Mouse (Mus musculus): ENCODE measurements around the gene Gm5460. TPM values are rescaled to one million over a fixed set of nuclear protein-coding genes. Genes with fewer than 3 reads are reported as not detected.

The Gm5460 gene
- polyA plus RNA-seq, 1 experiment from 2014 or later = not detected

- H3K4me3 ChIP-seq (ENCODE audit: low read length) = no peak overlapping the region
- H3K27ac ChIP-seq (ENCODE audit: low read length) = no peak overlapping the region
Measured at GRCm38 (mm10) chr14:34086806-34087205, 70.2 kb downstream of the Gm5460 start.

GRCm38 (mm10) chr14:34087856-34088398, 71.4 kb downstream of the Gm5460 start:
- H3K4me1 ChIP-seq (replicated peaks; ENCODE audit: control insufficient read depth, insufficient read depth, low read length) = peaks cover 6% of the 10 kb centered on the region; the same call in 1 of the 2 replicates
- no peak for ATAC-seq (ENCODE audit: low read depth)
- no peaks in the 10 kb centered on the region for H3K27me3 ChIP-seq (ENCODE audit: control insufficient read depth, insufficient read depth, low read depth, low read length)
- no peaks in the 10 kb centered on the region for H3K9me3 ChIP-seq (ENCODE audit: control insufficient read depth, low read length)
- no peak overlapping the region for H3K4me3 ChIP-seq (ENCODE audit: low read length)
- no peak overlapping the region for H3K4me2 ChIP-seq (ENCODE audit: low read depth, low read length)
- WGBS = 58% methylated on average over 2 of the region's 2 CpGs
- no peaks in the 10 kb centered on the region for H3K36me3 ChIP-seq (ENCODE audit: control insufficient read depth, insufficient read depth, low read length)
- no peak overlapping the region for H3K27ac ChIP-seq (ENCODE audit: low read length)
- H3K9ac ChIP-seq (ENCODE audit: low read length) = no peak overlapping the region

More at GRCm38 (mm10) chr14:34086806-34087205, 70.2 kb downstream of the Gm5460 start:
- H3K9ac ChIP-seq (ENCODE audit: low read length) = no peak overlapping the region
- no peaks in the 10 kb centered on the region for H3K36me3 ChIP-seq (ENCODE audit: control insufficient read depth, insufficient read depth, low read length)
- peaks cover 6% of the 10 kb centered on the region; the same call in 1 of the 2 replicates for H3K4me1 ChIP-seq (replicated peaks; ENCODE audit: control insufficient read depth, insufficient read depth, low read length)
- no peaks in the 10 kb centered on the region for H3K9me3 ChIP-seq (ENCODE audit: control insufficient read depth, low read length)
- ATAC-seq (ENCODE audit: low read depth) = no peak
- no peak overlapping the region for H3K4me2 ChIP-seq (ENCODE audit: low read depth, low read length)
- H3K27me3 ChIP-seq (ENCODE audit: control insufficient read depth, insufficient read depth, low read depth, low read length) = no peaks in the 10 kb centered on the region
- WGBS = 52% methylated on average over 4 of the region's 4 CpGs

- WGBS = 67% methylated on average over 8 of the region's 8 CpGs
- Histone ChIP-seq H3K4me1 (replicated peaks; ENCODE audit: control insufficient read depth, insufficient read depth, low read length) (peaks cover 6% of the 10 kb centered on the region; the same call in 1 of the 2 replicates), H3K4me3 (ENCODE audit: low read length) (no peak overlapping the region), H3K9ac (ENCODE audit: low read length) (no peak overlapping the region), H3K4me2 (ENCODE audit: low read depth, low read length) (no peak overlapping the region), H3K36me3 (ENCODE audit: control insufficient read depth, insufficient read depth, low read length) (no peaks in the 10 kb centered on the region), H3K27ac (ENCODE audit: low read length) (no peak overlapping the region), H3K9me3 (ENCODE audit: control insufficient read depth, low read length) (no peaks in the 10 kb centered on the region), H3K27me3 (ENCODE audit: control insufficient read depth, insufficient read depth, low read depth, low read length) (no peaks in the 10 kb centered on the region)
- no peak for ATAC-seq (ENCODE audit: low read depth)
Measured at GRCm38 (mm10) chr14:34089796-34090195, 73.2 kb downstream of the Gm5460 start.

- WGBS = 74% methylated on average over 5 of the region's 5 CpGs
- no peaks in the 10 kb centered on the region for H3K36me3 ChIP-seq (ENCODE audit: control insufficient read depth, insufficient read depth, low read length)
- no peak overlapping the region for H3K4me2 ChIP-seq (ENCODE audit: low read depth, low read length)
- H3K9ac ChIP-seq (ENCODE audit: low read length) = no peak overlapping the region
- no peak overlapping the region for H3K4me3 ChIP-seq (ENCODE audit: low read length)
- H3K27ac ChIP-seq (ENCODE audit: low read length) = no peak overlapping the region
- H3K27me3 ChIP-seq (ENCODE audit: control insufficient read depth, insufficient read depth, low read depth, low read length) = no peaks in the 10 kb centered on the region
- H3K9me3 ChIP-seq (ENCODE audit: control insufficient read depth, low read length) = no peaks in the 10 kb centered on the region
- no peak for ATAC-seq (ENCODE audit: low read depth)
- H3K4me1 ChIP-seq (replicated peaks; ENCODE audit: control insufficient read depth, insufficient read depth, low read length) = no peaks in the 10 kb centered on the region
Measured at GRCm38 (mm10) chr14:34091475-34091874, 74.9 kb downstream of the Gm5460 start.

GRCm38 (mm10) chr14:34092856-34093255, 76.3 kb downstream of the Gm5460 start:
- Histone ChIP-seq H3K9me3 (ENCODE audit: control insufficient read depth, low read length) (no peaks in the 10 kb centered on the region), H3K36me3 (ENCODE audit: control insufficient read depth, insufficient read depth, low read length) (no peaks in the 10 kb centered on the region), H3K27me3 (ENCODE audit: control insufficient read depth, insufficient read depth, low read depth, low read length) (no peaks in the 10 kb centered on the region), H3K4me2 (ENCODE audit: low read depth, low read length) (no peak overlapping the region), H3K9ac (ENCODE audit: low read length) (no peak overlapping the region), H3K4me3 (ENCODE audit: low read length) (no peak overlapping the region), H3K27ac (ENCODE audit: low read length) (no peak overlapping the region), H3K4me1 (replicated peaks; ENCODE audit: control insufficient read depth, insufficient read depth, low read length) (no peaks in the 10 kb centered on the region)
- 55% methylated on average over 1 of the region's 1 CpGs for WGBS
- no peak for ATAC-seq (ENCODE audit: low read depth)

- Histone ChIP-seq H3K27ac (ENCODE audit: low read length) (no peak overlapping the region), H3K9me3 (ENCODE audit: control insufficient read depth, low read length) (no peaks in the 10 kb centered on the region), H3K27me3 (ENCODE audit: control insufficient read depth, insufficient read depth, low read depth, low read length) (no peaks in the 10 kb centered on the region), H3K9ac (ENCODE audit: low read length) (no peak overlapping the region), H3K4me2 (ENCODE audit: low read depth, low read length) (no peak overlapping the region), H3K36me3 (ENCODE audit: control insufficient read depth, insufficient read depth, low read length) (no peaks in the 10 kb centered on the region), H3K4me1 (replicated peaks; ENCODE audit: control insufficient read depth, insufficient read depth, low read length) (no peaks in the 10 kb centered on the region), H3K4me3 (ENCODE audit: low read length) (no peak overlapping the region)
- 61% methylated on average over 5 of the region's 5 CpGs for whole genome bisulfite sequencing
- no peak for ATAC-seq (ENCODE audit: low read depth)
Measured at GRCm38 (mm10) chr14:34096161-34096560, 79.6 kb downstream of the Gm5460 start.

Other genes with a start within 250 kb of the Gm5460 start
- gene Gdf10, start 93.2 kb upstream of the Gm5460 start, polyA plus RNA-seq (2015; fragmentation: Nextera tagmentation; extraction: Ambion mirVana) = 7.1 and 7.7 TPM in 2 replicates
- gene Gdf2, start 75.7 kb upstream of the Gm5460 start, polyA plus RNA-seq (2015; fragmentation: Nextera tagmentation; extraction: Ambion mirVana) = 0.06 and 0.08 TPM in 2 replicates
- gene Rbp3, start 62.8 kb upstream of the Gm5460 start, polyA plus RNA-seq (2015; fragmentation: Nextera tagmentation; extraction: Ambion mirVana) = not detected in 2 replicates
- not detected in 2 replicates for gene Zfp488, start 38.0 kb upstream of the Gm5460 start, polyA plus RNA-seq (2015; fragmentation: Nextera tagmentation; extraction: Ambion mirVana)
- gene Gm30083, start 1.6 kb upstream of the Gm5460 start, polyA plus RNA-seq (2015; fragmentation: Nextera tagmentation; extraction: Ambion mirVana) = not detected in 2 replicates
- gene Antxrl, start 35.9 kb downstream of the Gm5460 start, polyA plus RNA-seq (2015; fragmentation: Nextera tagmentation; extraction: Ambion mirVana) = not detected in 2 replicates
- gene Anxa8, start 69.2 kb downstream of the Gm5460 start, polyA plus RNA-seq (2015; fragmentation: Nextera tagmentation; extraction: Ambion mirVana) = 10.1 and 15.0 TPM in 2 replicates
- gene A630023A22Rik, start 86.0 kb downstream of the Gm5460 start, polyA plus RNA-seq (2015; fragmentation: Nextera tagmentation; extraction: Ambion mirVana) = 0.19 TPM in 1 of 2 replicates, not detected in the other
- 0.05 and 0.20 TPM in 2 replicates for gene Npy4r, start 135.7 kb downstream of the Gm5460 start, polyA plus RNA-seq (2015; fragmentation: Nextera tagmentation; extraction: Ambion mirVana)
- gene Gprin2, start 184.9 kb downstream of the Gm5460 start, polyA plus RNA-seq (2015; fragmentation: Nextera tagmentation; extraction: Ambion mirVana) = 0.21 and 0.30 TPM in 2 replicates
- gene Syt15, start 202.8 kb downstream of the Gm5460 start, polyA plus RNA-seq (2015; fragmentation: Nextera tagmentation; extraction: Ambion mirVana) = 0.87 and 1.0 TPM in 2 replicates

All from lung, embryonic 16.5 days (tissue).